Mouse (Mus musculus): ENCODE measurements around the gene Olfr1238.

- TF ChIP-seq USF1 (IDR thresholded peaks at IDR 0.05; ENCODE audit: low read depth) (no peak), TCF3 (IDR thresholded peaks at IDR 0.05; ENCODE audit: insufficient read length, low read depth) (no peak), POLR2A (IDR thresholded peaks at IDR 0.05; ENCODE audit: insufficient read length, low read depth) (no peak), E2F4 (IDR thresholded peaks at IDR 0.05; ENCODE audit: insufficient read depth) (no peak), TCF12 (IDR thresholded peaks at IDR 0.05; ENCODE audit: insufficient read depth, poor library complexity, severe bottlenecking) (no peak), MYOD1 (IDR thresholded peaks at IDR 0.05; ENCODE audit: control insufficient read depth in 1 of 3, insufficient read length in 2 of 3, low read depth in 2 of 3) (no peak), POLR2AphosphoS2 (IDR thresholded peaks at IDR 0.05; ENCODE audit: insufficient read length, low read depth) (no peak), MAX (IDR thresholded peaks at IDR 0.05; ENCODE audit: low read depth) (no peak), REST (IDR thresholded peaks at IDR 0.05; ENCODE audit: insufficient read depth, insufficient read length) (no peak), CEBPB (IDR thresholded peaks at IDR 0.05; ENCODE audit: insufficient read depth, poor library complexity, severe bottlenecking) (no peak)
These were observed 10.8 kb upstream of the Olfr1238 start, which contains the start of gene Olfr1239 for GRCm38 (mm10) chr2:89420307-89420706.

Data from myocyte (in vitro differentiated cells).